9 mouse cellular contexts compared by ENCODE assay signal in the genomic region with DNA sequence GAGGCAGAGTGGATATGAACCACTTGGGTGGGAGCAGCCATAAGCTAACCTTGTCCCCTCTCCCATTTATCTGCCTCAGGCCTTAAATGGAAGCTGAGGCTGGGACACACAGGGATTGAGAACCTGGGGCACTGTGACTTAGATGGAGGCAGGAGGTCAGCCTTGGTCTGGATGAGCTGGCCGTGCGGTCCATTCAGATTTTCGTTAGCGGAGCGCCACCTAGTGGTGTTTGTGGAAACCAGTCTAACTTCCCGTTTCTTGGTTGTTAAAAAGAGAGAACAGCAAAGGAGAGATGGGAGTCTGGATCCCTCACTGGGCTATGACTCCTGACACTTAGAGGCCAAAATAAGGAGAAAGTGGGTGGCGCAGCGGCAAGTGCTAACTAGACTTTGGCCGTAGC. TPM values are rescaled to one million over a fixed set of nuclear protein-coding genes. Genes with fewer than 3 reads are reported as not detected.
DNase-seq lines count a peak whose midpoint lies in the region; ATAC-seq and TF ChIP-seq lines count a peak whose summit lies in the region.
"Had no signal": no experiment of that assay in that cellular context is flagged by ENCODE, and none has a peak within 500 bp of the region (broad histone marks: within the 10 kb centered on the region; RNA-seq: fewer than 3 reads in every experiment).

No protein-coding gene starts in this region.

- no peaks in the 10 kb centered on the region for H3K27me3 ChIP-seq in hindbrain, embryonic 14.5 days (ENCODE audit: control insufficient read depth, insufficient read depth, low read length)
- H3K27me3 ChIP-seq in hindbrain, embryonic 16.5 days (replicated peaks; ENCODE audit: control insufficient read depth, insufficient read depth, low read length) = peaks cover 2% of the 10 kb centered on the region; the same call in 1 of the 2 replicates
- no peaks in the 10 kb centered on the region for H3K27me3 ChIP-seq in kidney, adult 2 months (replicated peaks; ENCODE audit: control insufficient read depth, insufficient read depth, low read length)
- H3K27me3 ChIP-seq in limb, embryonic 10.5 days (ENCODE audit: low read depth, poor library complexity, severe bottlenecking) = 0 out of 2 replicates have a peak, but pooled peaks cover 12% of the 10 kb centered on the region

- no peak for ATAC-seq in hindbrain, embryonic 14.5 days (ENCODE audit: low FRiP score)
- ATAC-seq in hindbrain, embryonic 16.5 days = no peak
- ATAC-seq in neutrophil, adult 5-6 weeks (ENCODE audit: extremely low read depth, insufficient number of reproducible peaks, low FRiP score, poor library complexity, severe bottlenecking) = peak; percentile 66; the same call in 1 of the 2 replicates

- H3K27ac ChIP-seq in hindbrain, embryonic 14.5 days = no peak overlapping the region
- no peak overlapping the region for H3K27ac ChIP-seq in hindbrain, embryonic 16.5 days (ENCODE audit: low read depth, low read length)
- no peak overlapping the region for H3K27ac ChIP-seq in kidney, adult 2 months (ENCODE audit: insufficient read depth, low read depth, low read length)
- no peak overlapping the region for H3K27ac ChIP-seq in limb, embryonic 10.5 days

- H3K36me3 ChIP-seq in hindbrain, embryonic 14.5 days (replicated peaks; ENCODE audit: control insufficient read depth, insufficient read depth) = no peaks in the 10 kb centered on the region
- H3K36me3 ChIP-seq in hindbrain, embryonic 16.5 days (ENCODE audit: control insufficient read depth, insufficient read depth, low read length) = no peaks in the 10 kb centered on the region
- H3K36me3 ChIP-seq in kidney, adult 2 months (ENCODE audit: control insufficient read depth, insufficient read depth, low read length) = no peaks in the 10 kb centered on the region
- no peaks in the 10 kb centered on the region for H3K36me3 ChIP-seq in limb, embryonic 10.5 days

- DNase-seq in hindbrain, embryonic 14.5 days (ENCODE audit: low spot score) = peak; percentile 87
- DNase-seq in brain, adult 2 months (ENCODE audit: low read depth, low spot score) = peak; percentile 81
- DNase-seq in forelimb bud, embryonic 11.5 days (ENCODE audit: low read depth, low spot score) = peak; percentile 84
- peak; percentile 73 for DNase-seq in kidney, adult 2 months
- peak; percentile 90 for DNase-seq in limb, embryonic 10.5 days (ENCODE audit: low spot score)
- DNase-seq in testis, postnatal 14 days (ENCODE audit: low spot score) = peak; percentile 56

- TF ChIP-seq POLR2A in kidney, adult 2 months (IDR thresholded peaks at IDR 0.05; ENCODE audit: low read depth, low read length) = no peak

- no peak overlapping the region for H3K9ac ChIP-seq in hindbrain, embryonic 14.5 days
- no peak overlapping the region for H3K9ac ChIP-seq in hindbrain, embryonic 16.5 days (ENCODE audit: low read depth, low read length)

- no peak overlapping the region for H3K4me3 ChIP-seq in hindbrain, embryonic 14.5 days (replicated peaks; ENCODE audit: low read length)
- no peak overlapping the region for H3K4me3 ChIP-seq in hindbrain, embryonic 16.5 days (ENCODE audit: low read length)
- no peak overlapping the region for H3K4me3 ChIP-seq in kidney, adult 2 months (ENCODE audit: insufficient read depth, low read depth, low read length)
- no peak overlapping the region for H3K4me3 ChIP-seq in limb, embryonic 10.5 days
- H3K4me3 ChIP-seq: erythroblast, embryonic 14.5 days had no signal

- 10% methylated on average over 9 of the region's 9 CpGs for WGBS in hindbrain, embryonic 14.5 days
- WGBS in hindbrain, embryonic 16.5 days = 7% methylated on average over 9 of the region's 9 CpGs
- WGBS in kidney, adult 2 months = 3% methylated on average over 9 of the region's 9 CpGs
- WGBS in limb, embryonic 10.5 days = 6% methylated on average over 9 of the region's 9 CpGs

- TF ChIP-seq CTCF in kidney, adult 2 months (conservative IDR thresholded peaks at IDR 0.05; ENCODE audit: insufficient read depth, insufficient read length, low read depth, low read length) = peak; percentile 89

- no peak overlapping the region for H3K4me2 ChIP-seq in hindbrain, embryonic 14.5 days (replicated peaks)
- no peak overlapping the region for H3K4me2 ChIP-seq in hindbrain, embryonic 16.5 days (ENCODE audit: low read length)

- H3K4me1 ChIP-seq in hindbrain, embryonic 14.5 days (replicated peaks; ENCODE audit: control insufficient read depth, insufficient read depth, low read length) = no peaks in the 10 kb centered on the region
- H3K4me1 ChIP-seq in hindbrain, embryonic 16.5 days (ENCODE audit: control insufficient read depth, insufficient read depth, low read depth, low read length) = no peaks in the 10 kb centered on the region
- H3K4me1 ChIP-seq in kidney, adult 2 months (ENCODE audit: control insufficient read depth, insufficient read depth, low read length) = no peaks in the 10 kb centered on the region
- 0 out of 2 replicates have a peak, but pooled peaks cover 3% of the 10 kb centered on the region for H3K4me1 ChIP-seq in limb, embryonic 10.5 days

- no peaks in the 10 kb centered on the region for H3K9me3 ChIP-seq in hindbrain, embryonic 14.5 days (ENCODE audit: control insufficient read depth, low read length)
- H3K9me3 ChIP-seq in hindbrain, embryonic 16.5 days (ENCODE audit: control insufficient read depth, low read length) = no peaks in the 10 kb centered on the region
- H3K9me3 ChIP-seq in limb, embryonic 10.5 days (replicated peaks) = no peaks in the 10 kb centered on the region

RNA-seq across cellular contexts. Expression of gene Myl10, which starts 28.4 kb away (rescaled TPM):
- not detected in 2 replicates for polyA plus RNA-seq in hindbrain, embryonic 14.5 days (2014; fragmentation: Nextera tagmentation; extraction: Ambion mirVana)
- polyA plus RNA-seq in hindbrain, embryonic 16.5 days (2015; fragmentation: Nextera tagmentation; extraction: Ambion mirVana) = not detected in 2 replicates
- polyA plus RNA-seq in kidney, adult 2 months (2012; rRNA removed) = not detected in 2 replicates
- not detected in 2 replicates for polyA plus RNA-seq in limb, embryonic 10.5 days (2016; fragmentation: Nextera tagmentation; extraction: Ambion mirVana)
- not detected in 2 replicates for total RNA-seq in neutrophil, adult 5-6 weeks (2017)
- polyA plus RNA-seq: erythroblast, embryonic 14.5 days had no signal
